Mouse (Mus musculus): Measurements from ENCODE around the gene Slit3. TPM values are rescaled to one million over a fixed set of nuclear protein-coding genes. Genes with fewer than 3 reads are reported as not detected.

Gene Slit3
- polyA plus RNA-seq, 1 experiment from 2014 or later, result 3.5 TPM

DNA sequence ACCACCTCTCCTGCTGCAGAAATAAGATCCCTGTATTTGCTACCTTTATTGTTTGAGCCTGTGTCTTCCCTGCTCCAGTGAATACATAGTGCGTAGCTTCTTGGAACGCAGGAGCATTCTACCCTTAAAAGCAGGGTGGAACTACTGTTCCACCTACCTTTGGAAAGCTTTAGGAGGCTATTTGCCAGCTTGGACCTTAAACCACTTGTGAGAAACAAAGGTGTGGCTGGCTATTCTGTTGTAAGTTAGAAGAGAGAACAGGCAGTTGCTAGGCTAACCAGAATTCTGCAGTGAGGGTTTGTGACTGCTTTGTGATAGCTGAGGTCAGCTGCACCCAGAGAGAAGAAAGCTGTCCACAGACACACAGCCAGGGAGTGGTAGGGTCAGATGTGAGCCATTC lies 616.2 kb downstream of the Slit3 start:
- H3K4me2 ChIP-seq (ENCODE audit: low read length), result no peak overlapping the region
- H3K27me3 ChIP-seq (ENCODE audit: control insufficient read depth, insufficient read depth, low read length), result no peaks in the 10 kb centered on the region
- H3K4me3 ChIP-seq (replicated peaks; ENCODE audit: low read depth, low read length), result no peak overlapping the region
- no peak for DNase-seq
- 96% methylated on average over 2 of the region's 2 CpGs for WGBS
- H3K9ac ChIP-seq (replicated peaks; ENCODE audit: low read length), result no peak overlapping the region
- H3K9me3 ChIP-seq (ENCODE audit: control insufficient read depth, low read length), result no peaks in the 10 kb centered on the region
- no peaks in the 10 kb centered on the region for H3K36me3 ChIP-seq (ENCODE audit: control insufficient read depth, insufficient read depth, low read length)
- H3K4me1 ChIP-seq (ENCODE audit: control insufficient read depth, insufficient read depth, low read length), result no peaks in the 10 kb centered on the region
- no peak for ATAC-seq (ENCODE audit: low FRiP score, low TSS enrichment)
- no peak overlapping the region for H3K27ac ChIP-seq (replicated peaks; ENCODE audit: low read depth, low read length)

DNA sequence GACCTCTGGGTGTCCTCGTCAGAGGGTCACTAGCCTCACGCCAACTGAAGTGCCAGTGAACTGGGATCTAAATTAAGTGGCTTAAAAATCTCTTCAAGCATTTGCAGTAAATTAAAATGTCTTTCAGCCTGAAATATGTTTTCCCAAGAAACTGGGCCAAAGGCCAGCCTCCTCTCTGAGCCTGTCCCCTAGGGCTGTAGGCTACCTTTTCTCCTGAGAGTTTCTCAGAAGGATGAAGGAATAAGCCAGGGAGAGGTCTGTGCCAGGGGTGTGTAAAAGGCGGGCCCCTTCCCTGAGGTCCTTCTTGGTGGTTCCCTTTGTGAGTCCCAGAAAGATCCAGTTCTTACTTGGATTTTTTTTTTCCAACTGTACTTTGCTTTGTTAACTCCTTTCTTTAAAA lies 617.1 kb downstream of the Slit3 start:
- Histone ChIP-seq H3K9ac (replicated peaks; ENCODE audit: low read length) (no peak overlapping the region), H3K27ac (replicated peaks; ENCODE audit: low read depth, low read length) (no peak overlapping the region), H3K36me3 (ENCODE audit: control insufficient read depth, insufficient read depth, low read length) (no peaks in the 10 kb centered on the region), H3K4me2 (ENCODE audit: low read length) (no peak overlapping the region), H3K4me1 (ENCODE audit: control insufficient read depth, insufficient read depth, low read length) (no peaks in the 10 kb centered on the region), H3K4me3 (replicated peaks; ENCODE audit: low read depth, low read length) (no peak overlapping the region), H3K27me3 (ENCODE audit: control insufficient read depth, insufficient read depth, low read length) (no peaks in the 10 kb centered on the region), H3K9me3 (ENCODE audit: control insufficient read depth, low read length) (no peaks in the 10 kb centered on the region)
- DNase-seq (no peak), ATAC-seq (ENCODE audit: low FRiP score, low TSS enrichment) (no peak)
- WGBS, result 86% methylated on average over 3 of the region's 3 CpGs

DNA sequence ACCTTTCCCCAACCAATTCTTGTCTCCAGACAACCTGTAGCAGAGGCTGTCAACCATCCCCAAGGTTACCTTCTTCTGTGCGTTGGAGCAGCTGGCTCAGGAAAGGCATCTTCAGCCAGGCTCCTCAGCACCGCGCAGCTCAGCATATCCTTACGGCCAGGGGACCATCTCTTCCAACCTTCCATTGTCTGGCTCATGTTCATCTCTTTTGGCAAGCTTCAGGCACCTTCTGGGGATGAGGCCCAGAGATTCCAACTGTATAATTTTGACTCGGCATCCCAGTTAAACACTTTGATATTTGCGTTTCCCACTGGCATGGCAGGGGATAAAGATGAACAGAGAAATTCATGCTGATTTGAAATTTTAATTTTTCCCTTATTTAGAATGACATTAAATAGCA lies 622.6 kb downstream of the Slit3 start:
- Histone ChIP-seq H3K4me3 (replicated peaks; ENCODE audit: low read depth, low read length) (no peak overlapping the region), H3K4me1 (ENCODE audit: control insufficient read depth, insufficient read depth, low read length) (no peaks in the 10 kb centered on the region), H3K36me3 (ENCODE audit: control insufficient read depth, insufficient read depth, low read length) (no peaks in the 10 kb centered on the region), H3K4me2 (ENCODE audit: low read length) (no peak overlapping the region), H3K27ac (replicated peaks; ENCODE audit: low read depth, low read length) (no peak overlapping the region), H3K9me3 (ENCODE audit: control insufficient read depth, low read length) (no peaks in the 10 kb centered on the region), H3K9ac (replicated peaks; ENCODE audit: low read length) (no peak overlapping the region), H3K27me3 (ENCODE audit: control insufficient read depth, insufficient read depth, low read length) (no peaks in the 10 kb centered on the region)
- ATAC-seq (ENCODE audit: low FRiP score, low TSS enrichment), result no peak
- DNase-seq, result no peak
- WGBS, result 93% methylated on average over 6 of the region's 6 CpGs

DNA sequence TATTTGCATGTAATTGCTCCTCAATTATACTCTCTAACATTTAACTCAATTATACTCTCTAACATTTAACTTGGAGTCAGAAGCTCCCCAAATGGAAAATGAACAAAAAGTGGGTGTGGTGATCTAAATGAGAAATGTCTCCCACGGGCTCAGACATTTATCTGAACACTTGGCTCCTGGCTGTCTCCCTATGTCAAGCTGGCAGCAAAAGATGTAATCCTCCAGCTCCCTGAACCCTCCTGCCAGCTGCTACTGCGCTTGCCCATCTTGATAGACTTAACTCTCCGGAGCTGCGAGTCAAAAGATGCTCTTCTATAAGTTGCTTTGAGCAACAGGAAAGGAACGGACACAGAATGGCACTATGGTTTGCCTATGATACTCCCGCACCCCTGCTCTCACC lies 623.5 kb downstream of the Slit3 start:
- Histone ChIP-seq H3K4me3 (replicated peaks; ENCODE audit: low read depth, low read length) (no peak overlapping the region), H3K9me3 (ENCODE audit: control insufficient read depth, low read length) (no peaks in the 10 kb centered on the region), H3K4me1 (ENCODE audit: control insufficient read depth, insufficient read depth, low read length) (no peaks in the 10 kb centered on the region), H3K4me2 (ENCODE audit: low read length) (no peak overlapping the region), H3K27ac (replicated peaks; ENCODE audit: low read depth, low read length) (no peak overlapping the region), H3K9ac (replicated peaks; ENCODE audit: low read length) (no peak overlapping the region), H3K36me3 (ENCODE audit: control insufficient read depth, insufficient read depth, low read length) (no peaks in the 10 kb centered on the region), H3K27me3 (ENCODE audit: control insufficient read depth, insufficient read depth, low read length) (no peaks in the 10 kb centered on the region)
- 90% methylated on average over 6 of the region's 6 CpGs for WGBS
- ATAC-seq (ENCODE audit: low FRiP score, low TSS enrichment) (no peak), DNase-seq (no peak)

DNA sequence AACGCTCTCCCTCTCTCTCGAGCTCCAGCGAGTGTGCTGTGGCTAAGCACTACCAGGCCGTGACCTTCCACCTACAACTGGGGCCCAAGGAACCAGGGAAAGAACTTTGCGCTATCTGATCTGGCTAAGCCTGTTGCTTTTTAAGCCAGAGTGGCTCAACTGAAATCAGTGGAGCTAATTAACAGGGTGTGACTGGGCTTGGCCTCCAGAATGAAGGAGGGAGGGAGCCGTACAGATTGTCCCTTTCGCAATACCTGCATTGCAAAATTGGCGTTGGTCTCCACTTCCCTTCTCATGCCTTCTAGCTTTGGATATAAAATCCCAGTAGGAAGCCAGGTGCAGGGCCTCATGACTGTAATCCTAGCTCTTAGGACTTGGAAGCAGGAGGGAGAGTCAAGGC lies 629.6 kb downstream of the Slit3 start:
- no peaks in the 10 kb centered on the region for H3K36me3 ChIP-seq (ENCODE audit: control insufficient read depth, insufficient read depth, low read length)
- no peak overlapping the region for H3K27ac ChIP-seq (replicated peaks; ENCODE audit: low read depth, low read length)
- no peak overlapping the region for H3K4me2 ChIP-seq (ENCODE audit: low read length)
- WGBS, result 79% methylated on average over 8 of the region's 8 CpGs
- no peaks in the 10 kb centered on the region for H3K9me3 ChIP-seq (ENCODE audit: control insufficient read depth, low read length)
- no peaks in the 10 kb centered on the region for H3K4me1 ChIP-seq (ENCODE audit: control insufficient read depth, insufficient read depth, low read length)
- no peak overlapping the region for H3K9ac ChIP-seq (replicated peaks; ENCODE audit: low read length)
- H3K4me3 ChIP-seq (replicated peaks; ENCODE audit: low read depth, low read length), result no peak overlapping the region
- DNase-seq (no peak), ATAC-seq (ENCODE audit: low FRiP score, low TSS enrichment) (no peak)
- no peaks in the 10 kb centered on the region for H3K27me3 ChIP-seq (ENCODE audit: control insufficient read depth, insufficient read depth, low read length)

DNA sequence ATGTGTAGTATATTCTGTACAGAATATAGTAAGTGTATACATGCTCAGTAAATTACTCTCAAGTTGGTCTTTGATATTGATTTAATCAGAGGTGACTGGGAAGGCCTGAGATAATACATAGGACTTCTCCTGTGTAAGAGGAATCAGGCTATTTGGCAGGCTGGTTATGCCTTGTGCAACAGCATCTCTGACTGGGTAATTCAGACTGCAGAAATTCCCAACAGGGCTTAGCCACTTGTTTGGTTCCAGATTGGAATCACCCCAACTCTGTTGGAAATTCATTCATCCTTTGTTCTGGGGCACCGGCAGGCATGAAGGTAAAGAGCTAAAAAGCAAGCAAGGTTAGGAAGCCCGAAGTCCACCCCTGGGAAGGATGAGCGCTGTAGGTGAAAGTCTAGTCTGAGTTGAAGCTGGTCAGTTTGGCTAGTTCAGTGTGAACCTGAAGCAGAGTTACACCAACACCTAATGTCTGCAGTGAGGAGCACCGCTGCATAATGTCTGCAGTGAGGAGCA lies 633.9 kb downstream of the Slit3 start:
- no peaks in the 10 kb centered on the region for H3K9me3 ChIP-seq (ENCODE audit: control insufficient read depth, low read length)
- no peak overlapping the region for H3K27ac ChIP-seq (replicated peaks; ENCODE audit: low read depth, low read length)
- ATAC-seq (ENCODE audit: low FRiP score, low TSS enrichment) (no peak), DNase-seq (no peak)
- H3K4me3 ChIP-seq (replicated peaks; ENCODE audit: low read depth, low read length), result no peak overlapping the region
- H3K27me3 ChIP-seq (ENCODE audit: control insufficient read depth, insufficient read depth, low read length), result no peaks in the 10 kb centered on the region
- H3K4me1 ChIP-seq (ENCODE audit: control insufficient read depth, insufficient read depth, low read length), result no peaks in the 10 kb centered on the region
- 80% methylated on average over 4 of the region's 4 CpGs for WGBS
- H3K4me2 ChIP-seq (ENCODE audit: low read length), result no peak overlapping the region
- no peak overlapping the region for H3K9ac ChIP-seq (replicated peaks; ENCODE audit: low read length)
- H3K36me3 ChIP-seq (ENCODE audit: control insufficient read depth, insufficient read depth, low read length), result no peaks in the 10 kb centered on the region

DNA sequence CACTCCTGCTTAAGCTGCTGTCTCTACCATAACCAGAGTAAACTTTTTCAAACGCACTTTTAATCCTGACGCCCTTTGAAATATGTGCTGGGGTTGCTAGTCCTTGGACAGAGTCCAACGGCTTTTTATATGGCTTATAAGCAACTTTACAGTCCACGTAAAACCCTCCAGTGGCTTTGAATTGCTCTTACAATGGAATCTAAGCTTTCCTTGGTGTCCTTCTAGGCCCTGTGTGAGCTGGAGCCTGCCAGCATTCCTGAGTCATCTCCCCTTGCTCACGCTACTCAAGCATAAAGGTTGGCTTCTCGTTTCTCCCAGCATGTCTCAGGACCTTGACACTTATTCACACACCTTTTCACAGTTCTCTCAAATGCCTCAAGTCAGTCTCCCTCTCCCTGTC lies 634.5 kb downstream of the Slit3 start:
- Histone ChIP-seq H3K27me3 (ENCODE audit: control insufficient read depth, insufficient read depth, low read length) (no peaks in the 10 kb centered on the region), H3K4me1 (ENCODE audit: control insufficient read depth, insufficient read depth, low read length) (no peaks in the 10 kb centered on the region), H3K9me3 (ENCODE audit: control insufficient read depth, low read length) (no peaks in the 10 kb centered on the region), H3K36me3 (ENCODE audit: control insufficient read depth, insufficient read depth, low read length) (no peaks in the 10 kb centered on the region), H3K4me2 (ENCODE audit: low read length) (no peak overlapping the region), H3K4me3 (replicated peaks; ENCODE audit: low read depth, low read length) (no peak overlapping the region), H3K27ac (replicated peaks; ENCODE audit: low read depth, low read length) (no peak overlapping the region), H3K9ac (replicated peaks; ENCODE audit: low read length) (no peak overlapping the region)
- DNase-seq (no peak), ATAC-seq (ENCODE audit: low FRiP score, low TSS enrichment) (no peak)
- WGBS, result 47% methylated on average over 6 of the region's 6 CpGs

DNA sequence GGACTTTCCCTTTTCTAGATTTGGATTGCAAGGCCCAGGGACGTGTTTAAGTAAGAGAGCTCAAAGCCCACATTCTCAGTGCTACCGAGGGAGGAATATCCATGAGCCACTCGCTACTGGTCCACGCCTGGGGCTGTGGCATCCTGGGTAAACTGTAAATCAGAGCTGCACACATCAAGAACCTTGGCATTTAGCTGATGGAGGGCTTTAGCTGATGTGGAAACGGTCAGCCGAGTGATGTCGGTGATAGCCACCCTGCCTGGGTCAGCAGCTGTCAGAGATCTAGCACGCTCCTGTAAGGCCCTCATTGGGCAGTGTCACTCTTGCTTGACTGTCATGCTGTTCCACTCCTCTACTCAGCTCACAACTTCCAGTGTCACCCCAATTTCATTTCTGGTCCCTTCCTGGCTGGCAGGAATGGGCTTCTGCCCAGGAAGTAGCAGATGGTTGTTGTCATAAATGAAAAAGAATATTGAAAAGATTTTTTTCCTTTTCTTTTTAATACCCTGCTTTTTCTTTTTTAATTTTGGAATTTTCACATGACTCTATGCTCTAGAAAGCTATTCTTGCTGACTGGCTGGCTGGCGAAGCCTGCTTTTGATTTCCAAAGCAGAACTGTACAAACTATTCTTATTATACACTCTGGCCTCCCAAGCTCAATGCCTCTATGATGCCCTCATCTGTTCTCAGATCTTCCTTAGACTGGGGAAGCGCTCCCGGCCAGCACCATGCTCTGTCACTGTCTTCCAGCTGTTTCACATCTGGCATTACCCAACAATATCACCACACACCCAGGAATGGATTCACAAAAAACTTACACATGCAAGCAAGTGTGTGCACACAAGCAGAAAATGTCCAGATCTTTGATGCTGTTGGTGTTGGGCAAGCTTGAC lies 635.6 kb downstream of the Slit3 start:
- Histone ChIP-seq H3K9me3 (ENCODE audit: control insufficient read depth, low read length) (no peaks in the 10 kb centered on the region), H3K4me1 (ENCODE audit: control insufficient read depth, insufficient read depth, low read length) (no peaks in the 10 kb centered on the region), H3K27me3 (ENCODE audit: control insufficient read depth, insufficient read depth, low read length) (no peaks in the 10 kb centered on the region), H3K4me3 (replicated peaks; ENCODE audit: low read depth, low read length) (no peak overlapping the region), H3K4me2 (ENCODE audit: low read length) (no peak overlapping the region), H3K27ac (replicated peaks; ENCODE audit: low read depth, low read length) (no peak overlapping the region), H3K9ac (replicated peaks; ENCODE audit: low read length) (no peak overlapping the region), H3K36me3 (ENCODE audit: control insufficient read depth, insufficient read depth, low read length) (no peaks in the 10 kb centered on the region)
- DNase-seq, result no peak
- ATAC-seq (ENCODE audit: low FRiP score, low TSS enrichment), result no peak
- WGBS, result 86% methylated on average over 11 of the region's 11 CpGs

Measured in midbrain, embryonic 14.5 days (tissue).